Mouse (Mus musculus): ENCODE data around the gene A930004D18Rik. TPM values are rescaled to one million over a fixed set of nuclear protein-coding genes. Genes with fewer than 3 reads are reported as not detected.

The A930004D18Rik gene
- total RNA-seq, 1 experiment = 6.2 TPM

GRCm38 (mm10) chr2:18066436-18066835 lies 28.9 kb upstream of the A930004D18Rik start:
- peak overlapping the region; percentile 48; the same call in 1 of the 2 replicates for H3K9ac ChIP-seq (ENCODE audit: insufficient read depth, low read depth, low read length, poor library complexity, severe bottlenecking)
- peaks cover 0 to 9% of the 10 kb centered on the region in 2 experiments; a peak in 3 of 4 replicates for H3K4me1 ChIP-seq (ENCODE audit: control insufficient read depth in 2 of 2, insufficient read depth in 2 of 2, low read length in 2 of 2, poor library complexity in 1 of 2)
- no peak overlapping the region; the same call in 1 of the 2 replicates for H3K27ac ChIP-seq (ENCODE audit: insufficient read depth, low read depth, low read length, poor library complexity, severe bottlenecking)
- in situ Hi-C loops (cut with MboI; ENCODE audit: low sequenced_read_pairs in 2 of 2, unreplicated experiment in 2 of 2) = no loop called here
- no peak for TF ChIP-seq HCFC1 (IDR thresholded peaks at IDR 0.05; ENCODE audit: borderline replicate concordance, insufficient read depth, low read length)
- TF ChIP-seq ZC3H11A (IDR thresholded peaks at IDR 0.05; ENCODE audit: borderline replicate concordance, low read depth, low read length) = no peak
- no peak for TF ChIP-seq MAFK (IDR thresholded peaks at IDR 0.05; ENCODE audit: insufficient read depth, low read depth, low read length)
- TF ChIP-seq CHD2 (IDR thresholded peaks at IDR 0.05; ENCODE audit: low read depth, low read length) = no peak
- no peak for TF ChIP-seq ZNF384 (IDR thresholded peaks at IDR 0.05; ENCODE audit: low read depth, low read length)
- H3K36me3 ChIP-seq (ENCODE audit: control insufficient read depth, insufficient read depth, low read length, poor library complexity, severe bottlenecking) = peaks cover 2% of the 10 kb centered on the region
- H3K9me3 ChIP-seq (ENCODE audit: control insufficient read depth, insufficient read depth, low read depth, low read length) = no peaks in the 10 kb centered on the region
- no peak for DNase-seq (ENCODE audit: low read depth, low spot score)
- peak overlapping the region in 1 of 2 experiments; percentile 77; a peak in 2 of 4 replicates for H3K4me3 ChIP-seq (ENCODE audit: insufficient read depth in 1 of 2, low read depth in 1 of 2, low read length in 2 of 2, poor library complexity in 1 of 2, severe bottlenecking in 1 of 2)

DNA sequence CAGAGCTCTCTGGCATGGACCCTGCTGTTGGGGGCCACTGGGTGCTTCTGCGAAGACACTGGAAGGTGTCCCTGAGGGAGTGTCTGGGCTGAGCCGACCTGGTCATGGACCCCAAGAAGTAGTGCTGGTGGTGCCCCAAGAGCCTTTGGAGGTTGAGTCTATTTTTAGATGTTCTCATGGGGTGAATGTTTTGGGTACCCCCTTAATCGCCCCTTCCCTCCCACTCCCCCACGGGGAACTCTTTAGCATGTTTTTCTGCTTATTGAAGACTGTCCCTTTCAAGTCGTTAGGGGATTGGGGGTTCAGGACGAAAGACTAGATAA lies 28.1 kb upstream of the A930004D18Rik start:
- peaks cover 2% of the 10 kb centered on the region for H3K36me3 ChIP-seq (ENCODE audit: control insufficient read depth, insufficient read depth, low read length, poor library complexity, severe bottlenecking)
- peak overlapping the region; percentile 73 for H3K9ac ChIP-seq (ENCODE audit: insufficient read depth, low read depth, low read length, poor library complexity, severe bottlenecking)
- TF ChIP-seq MAFK (IDR thresholded peaks at IDR 0.05; ENCODE audit: insufficient read depth, low read depth, low read length) (no peak), ZC3H11A (IDR thresholded peaks at IDR 0.05; ENCODE audit: borderline replicate concordance, low read depth, low read length) (no peak), HCFC1 (IDR thresholded peaks at IDR 0.05; ENCODE audit: borderline replicate concordance, insufficient read depth, low read length) (no peak), CHD2 (IDR thresholded peaks at IDR 0.05; ENCODE audit: low read depth, low read length) (no peak), ZNF384 (IDR thresholded peaks at IDR 0.05; ENCODE audit: low read depth, low read length) (no peak)
- no peak for DNase-seq (ENCODE audit: low read depth, low spot score)
- peaks cover 0 to 9% of the 10 kb centered on the region in 2 experiments; a peak in 3 of 4 replicates for H3K4me1 ChIP-seq (ENCODE audit: control insufficient read depth in 2 of 2, insufficient read depth in 2 of 2, low read length in 2 of 2, poor library complexity in 1 of 2)
- H3K4me3 ChIP-seq (ENCODE audit: insufficient read depth in 1 of 2, low read depth in 1 of 2, low read length in 2 of 2, poor library complexity in 1 of 2, severe bottlenecking in 1 of 2) = peak overlapping the region; percentile 77 to 78
- H3K27ac ChIP-seq (ENCODE audit: insufficient read depth, low read depth, low read length, poor library complexity, severe bottlenecking) = peak overlapping the region; percentile 59
- H3K9me3 ChIP-seq (ENCODE audit: control insufficient read depth, insufficient read depth, low read depth, low read length) = no peaks in the 10 kb centered on the region
- in situ Hi-C loops (cut with MboI; ENCODE audit: low sequenced_read_pairs in 2 of 2, unreplicated experiment in 2 of 2) = no loop called here

GRCm38 (mm10) chr2:18064941-18065707 lies 27.6 kb upstream of the A930004D18Rik start:
- no peak for TF ChIP-seq CHD2 (IDR thresholded peaks at IDR 0.05; ENCODE audit: low read depth, low read length)
- TF ChIP-seq ZC3H11A (IDR thresholded peaks at IDR 0.05; ENCODE audit: borderline replicate concordance, low read depth, low read length) = no peak
- TF ChIP-seq HCFC1 (IDR thresholded peaks at IDR 0.05; ENCODE audit: borderline replicate concordance, insufficient read depth, low read length) = no peak
- TF ChIP-seq MAFK (IDR thresholded peaks at IDR 0.05; ENCODE audit: insufficient read depth, low read depth, low read length) = no peak
- no peak for TF ChIP-seq ZNF384 (IDR thresholded peaks at IDR 0.05; ENCODE audit: low read depth, low read length)
- Histone ChIP-seq H3K9ac (ENCODE audit: insufficient read depth, low read depth, low read length, poor library complexity, severe bottlenecking) (peak overlapping the region; percentile 96), H3K4me3 (ENCODE audit: insufficient read depth in 1 of 2, low read depth in 1 of 2, low read length in 2 of 2, poor library complexity in 1 of 2, severe bottlenecking in 1 of 2) (peak overlapping the region; percentile 77 to 81), H3K36me3 (ENCODE audit: control insufficient read depth, insufficient read depth, low read length, poor library complexity, severe bottlenecking) (peaks cover 2% of the 10 kb centered on the region), H3K27ac (ENCODE audit: insufficient read depth, low read depth, low read length, poor library complexity, severe bottlenecking) (peak overlapping the region; percentile 99), H3K4me1 (ENCODE audit: control insufficient read depth in 2 of 2, insufficient read depth in 2 of 2, low read length in 2 of 2, poor library complexity in 1 of 2) (peaks cover 0 to 9% of the 10 kb centered on the region in 2 experiments; a peak in 3 of 4 replicates), H3K9me3 (ENCODE audit: control insufficient read depth, insufficient read depth, low read depth, low read length) (no peaks in the 10 kb centered on the region)
- in situ Hi-C loops (cut with MboI; ENCODE audit: low sequenced_read_pairs in 2 of 2, unreplicated experiment in 2 of 2) = no loop called here
- DNase-seq (ENCODE audit: low read depth, low spot score) = no peak

- H3K4me3 ChIP-seq (ENCODE audit: insufficient read depth in 1 of 2, low read depth in 1 of 2, low read length in 2 of 2, poor library complexity in 1 of 2, severe bottlenecking in 1 of 2) = peak overlapping the region; percentile 77 to 81
- in situ Hi-C loops (cut with MboI; ENCODE audit: low sequenced_read_pairs in 2 of 2, unreplicated experiment in 2 of 2) = no loop called here
- H3K4me1 ChIP-seq (ENCODE audit: control insufficient read depth in 2 of 2, insufficient read depth in 2 of 2, low read length in 2 of 2, poor library complexity in 1 of 2) = peaks cover 0 to 9% of the 10 kb centered on the region in 2 experiments; a peak in 3 of 4 replicates
- peak; percentile 61; the same call in 1 of the 2 replicates for TF ChIP-seq HCFC1 (IDR thresholded peaks at IDR 0.05; ENCODE audit: borderline replicate concordance, insufficient read depth, low read length)
- no peak for TF ChIP-seq MAFK (IDR thresholded peaks at IDR 0.05; ENCODE audit: insufficient read depth, low read depth, low read length)
- TF ChIP-seq ZNF384 (IDR thresholded peaks at IDR 0.05; ENCODE audit: low read depth, low read length) = no peak
- TF ChIP-seq CHD2 (IDR thresholded peaks at IDR 0.05; ENCODE audit: low read depth, low read length) = no peak
- no peak for TF ChIP-seq ZC3H11A (IDR thresholded peaks at IDR 0.05; ENCODE audit: borderline replicate concordance, low read depth, low read length)
- peaks cover 2% of the 10 kb centered on the region for H3K36me3 ChIP-seq (ENCODE audit: control insufficient read depth, insufficient read depth, low read length, poor library complexity, severe bottlenecking)
- H3K9ac ChIP-seq (ENCODE audit: insufficient read depth, low read depth, low read length, poor library complexity, severe bottlenecking) = peak overlapping the region; percentile 96
- H3K9me3 ChIP-seq (ENCODE audit: control insufficient read depth, insufficient read depth, low read depth, low read length) = no peaks in the 10 kb centered on the region
- DNase-seq (ENCODE audit: low read depth, low spot score) = no peak
- peak overlapping the region; percentile 99 for H3K27ac ChIP-seq (ENCODE audit: insufficient read depth, low read depth, low read length, poor library complexity, severe bottlenecking)
These were observed 26.9 kb upstream of the A930004D18Rik start for GRCm38 (mm10) chr2:18064356-18064858.
